Mouse (Mus musculus) gastrocnemius, adult 8-10 months (tissue): ENCODE data around the gene Prune1. TPM values are rescaled to one million over a fixed set of nuclear protein-coding genes. Genes with fewer than 3 reads are reported as not detected.
A peak's percentile ranks its signal among the peaks of the same experiment; 100 is the strongest.

Experiments used
- DNase-seq, 2 experiments: peaks; one replicate each; pipeline ENCODE4 v3.0.0; 2022; ENCODE audit warnings: low spot score in 2 of 2
- total RNA-seq, 4 experiments: library from RNA; stranded (reverse); gene quantifications; 2 replicates each; pipeline ENCODE4 v1.2.4; 2022

Gene Prune1
- total RNA-seq, 4 experiments from 2014 or later = 47.7 to 58.8 (median 53.5) TPM

DNA sequence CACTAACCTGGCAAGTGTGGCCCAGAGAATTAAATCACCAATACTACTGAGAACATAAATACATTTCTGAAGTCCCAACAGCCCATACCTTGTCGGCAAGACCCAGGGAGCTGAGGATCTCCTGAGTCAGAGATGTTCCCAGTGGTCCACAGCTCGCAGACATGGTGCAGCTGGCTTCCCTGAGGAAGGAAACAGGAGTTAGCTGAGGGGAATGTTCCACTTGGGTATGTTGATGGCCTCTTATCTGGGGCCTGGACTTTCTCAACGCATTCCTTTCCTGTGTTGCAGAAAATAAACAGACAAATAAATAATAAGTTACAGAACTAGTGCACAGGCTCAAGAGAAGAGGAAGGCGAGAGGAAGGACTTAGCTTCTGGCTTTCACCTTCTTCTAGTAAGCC lies 24.4 kb upstream of the Prune1 start:
- DNase-seq = no peak

DNA sequence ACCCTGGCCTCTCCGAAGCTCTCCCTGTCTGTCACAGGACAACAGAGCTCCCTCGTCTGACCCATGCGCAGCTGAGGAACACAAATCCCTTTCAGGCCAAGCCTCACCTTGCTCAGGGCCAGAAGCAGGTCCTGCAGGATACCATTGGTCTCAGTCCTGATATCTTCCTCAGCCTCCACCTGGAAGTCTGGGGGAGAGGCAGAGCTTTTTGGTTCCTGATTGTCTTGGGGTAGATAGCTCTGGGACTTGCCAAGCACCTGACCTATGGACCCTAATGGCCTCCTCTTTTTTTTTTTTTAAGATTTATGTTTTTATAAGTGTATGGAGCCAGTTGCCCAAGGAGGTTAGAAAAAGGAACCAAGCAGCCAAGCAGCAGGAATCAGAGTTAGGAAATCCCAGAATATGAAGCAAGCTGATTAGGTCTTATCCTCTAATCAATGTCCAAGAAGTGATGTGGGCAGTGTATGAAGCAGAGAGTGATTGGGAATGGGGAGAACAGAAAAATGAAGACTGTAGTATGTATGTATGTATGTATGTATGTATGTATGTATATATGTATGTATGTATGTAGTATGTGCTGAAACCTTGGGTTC lies 19.4 kb upstream of the Prune1 start:
- no peak for DNase-seq

DNA sequence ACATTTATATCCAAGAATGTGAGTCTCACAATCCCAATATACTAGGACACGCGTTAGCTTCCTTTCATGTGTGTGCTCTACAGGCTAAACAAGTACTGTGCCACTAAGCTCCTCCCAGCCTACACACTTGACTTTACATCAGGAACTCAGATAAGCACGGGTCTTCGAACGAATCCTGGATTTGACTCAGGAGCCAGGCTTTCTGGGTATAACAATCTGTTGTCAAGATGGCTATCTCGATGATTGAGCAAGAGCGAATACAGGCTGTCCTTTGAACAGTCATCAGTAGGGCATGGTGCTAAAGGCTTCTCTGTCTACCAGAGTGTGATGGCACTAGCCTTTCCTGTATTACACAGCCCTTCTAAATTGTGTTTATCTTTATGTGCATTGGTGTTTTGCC lies 16.1 kb upstream of the Prune1 start:
- DNase-seq = no peak

DNA sequence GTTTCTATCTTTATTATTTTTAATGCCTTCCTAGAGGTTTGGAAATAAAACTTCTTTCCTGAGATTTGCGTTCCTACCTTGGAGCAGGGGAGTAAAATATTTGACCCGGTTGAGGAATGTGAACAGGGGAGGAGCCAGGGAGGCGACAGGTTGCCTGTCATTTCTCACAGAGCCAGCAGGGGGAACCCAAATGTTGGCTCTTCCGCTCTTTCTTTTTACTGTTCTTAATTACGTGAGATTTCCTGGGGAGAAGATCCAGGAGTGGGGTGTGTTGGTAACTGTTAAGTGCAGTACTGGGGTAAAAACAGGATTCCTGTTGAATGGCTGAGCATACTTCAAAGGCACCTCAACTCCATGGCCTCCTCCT lies 14.2 kb upstream of the Prune1 start:
- DNase-seq = no peak

DNA sequence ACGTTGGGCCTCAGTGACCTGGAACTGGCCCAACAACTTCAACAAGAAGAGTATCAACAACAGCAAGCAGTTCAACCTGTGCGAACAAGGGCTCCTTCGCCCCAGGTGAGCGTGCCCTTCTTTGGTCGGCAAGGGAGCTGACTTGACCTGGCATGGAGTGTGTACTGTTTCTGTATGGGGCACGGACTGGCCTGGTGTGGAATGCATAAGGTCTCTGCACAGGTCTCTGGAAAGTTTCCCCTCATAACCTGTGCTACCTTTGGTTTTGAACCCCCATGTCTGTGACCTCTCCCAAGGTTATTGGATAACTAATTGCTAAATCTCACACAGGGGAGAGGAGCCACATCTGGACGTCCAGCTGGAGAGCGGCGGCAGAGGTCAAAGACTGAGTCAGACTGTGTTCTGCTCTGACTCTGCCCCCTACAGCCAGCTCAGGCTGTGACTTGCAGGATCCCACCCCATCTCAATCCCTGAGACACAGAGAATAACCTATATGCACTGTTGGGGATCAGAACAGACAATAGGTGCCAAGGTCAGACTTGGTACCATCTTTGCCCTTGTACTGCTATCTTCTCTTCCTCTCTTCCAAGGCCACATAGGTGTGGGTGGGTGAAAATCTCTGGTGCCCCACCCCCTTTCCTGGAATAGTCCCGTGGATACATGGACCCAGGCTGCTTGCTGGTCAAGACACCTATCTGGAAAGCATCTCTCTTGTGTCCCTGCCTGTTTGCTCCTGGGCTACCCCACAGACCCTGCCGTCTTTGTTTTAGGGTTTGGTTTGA lies 13.6 kb upstream of the Prune1 start:
- DNase-seq = no peak

DNA sequence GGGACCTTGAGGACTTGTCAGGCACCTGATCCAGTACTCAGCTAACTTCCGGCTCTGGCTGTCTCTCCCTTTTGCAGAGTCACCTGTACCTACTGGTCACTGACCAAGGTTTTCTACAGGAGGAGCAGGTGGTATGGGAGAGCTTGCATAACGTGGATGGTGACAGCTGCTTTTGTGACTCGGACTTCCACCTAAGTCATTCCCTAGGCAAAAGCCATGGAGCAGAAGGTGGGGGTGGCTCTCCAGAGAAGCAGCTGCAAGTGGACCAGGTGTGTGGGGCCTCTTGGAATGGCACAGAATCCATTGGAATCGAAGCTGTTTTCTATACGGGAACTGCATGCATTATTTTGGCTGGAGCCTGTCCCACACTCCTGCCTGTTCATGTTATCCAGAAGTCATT lies 12.8 kb upstream of the Prune1 start:
- DNase-seq = no peak

DNA sequence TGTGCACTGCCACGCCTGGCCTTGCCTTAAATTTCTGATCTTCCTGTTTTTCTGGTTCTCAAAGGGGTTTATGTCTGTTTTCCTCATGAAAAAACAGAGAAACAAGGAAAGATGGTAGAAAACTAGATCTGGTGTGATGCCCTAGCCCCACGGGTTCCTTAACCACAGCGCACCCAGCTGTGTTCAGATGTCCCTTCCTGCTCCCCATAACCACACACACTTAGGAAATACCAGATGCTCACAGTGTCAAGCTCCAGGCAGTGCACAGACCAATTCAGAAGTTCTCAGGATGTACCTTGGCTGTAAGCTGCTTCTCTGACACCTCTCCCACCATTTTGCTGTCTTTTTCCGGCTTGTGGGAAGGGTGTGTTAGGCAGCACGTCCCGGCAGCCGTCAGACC lies 12.4 kb upstream of the Prune1 start:
- no peak for DNase-seq

DNA sequence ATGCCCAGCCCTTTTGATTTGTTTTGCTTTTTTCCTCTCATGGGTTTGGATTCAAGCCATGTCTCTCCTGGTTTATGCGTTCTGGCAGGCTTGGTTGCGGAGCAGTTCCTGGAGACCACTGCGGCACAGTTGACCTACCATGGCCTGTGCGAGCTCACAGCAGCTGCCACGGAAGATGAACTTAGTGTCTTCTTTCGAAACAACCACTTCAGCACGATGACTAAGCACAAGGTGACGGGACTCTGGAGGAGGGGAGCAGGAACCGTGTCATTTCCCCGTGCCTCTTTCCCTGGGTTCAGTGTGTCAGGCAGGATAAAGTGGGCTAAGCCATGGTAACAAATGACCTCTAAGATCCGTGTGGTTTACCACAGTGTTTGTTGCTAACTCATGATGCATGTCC lies 11.7 kb upstream of the Prune1 start:
- DNase-seq = no peak

DNA sequence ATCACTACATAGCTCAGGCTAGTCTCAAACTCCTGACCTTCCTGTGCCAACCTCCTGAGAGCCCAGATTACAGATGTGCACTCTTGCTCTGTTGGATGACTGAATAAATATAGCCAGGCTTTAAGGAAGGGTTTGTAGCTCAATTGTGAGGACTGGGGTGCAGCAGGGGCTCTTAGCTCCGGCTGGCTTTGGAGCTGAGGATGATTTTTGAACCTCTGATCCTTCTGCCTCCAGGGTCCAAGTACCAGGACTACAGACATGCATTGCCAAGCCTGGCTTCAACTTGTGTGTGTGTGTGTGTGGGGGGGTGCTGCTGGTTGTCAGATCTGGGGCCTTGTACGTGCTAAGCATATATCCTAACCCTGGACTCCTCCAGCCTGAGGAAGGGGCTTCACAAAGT lies 11.0 kb upstream of the Prune1 start:
- no peak for DNase-seq

DNA sequence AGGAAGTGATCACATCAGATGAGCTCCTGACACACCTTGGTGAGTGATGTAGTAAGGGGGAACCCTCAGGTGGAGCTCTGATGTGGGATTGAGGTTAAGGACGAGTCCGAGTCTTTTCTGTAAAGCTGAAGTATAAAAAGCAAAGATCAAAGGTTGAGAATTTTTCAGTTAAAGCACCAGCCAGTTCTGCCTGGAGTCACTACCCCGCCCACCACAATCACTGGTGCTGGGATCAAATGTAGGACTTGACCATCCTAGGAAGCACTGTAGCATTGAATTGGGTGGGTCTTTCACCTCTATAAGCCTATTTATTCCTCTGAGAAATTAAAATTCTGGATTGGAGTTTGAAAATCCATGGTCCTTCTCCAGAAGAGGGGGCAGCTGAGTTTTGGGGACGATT lies 9.2 kb upstream of the Prune1 start:
- DNase-seq = no peak

DNA sequence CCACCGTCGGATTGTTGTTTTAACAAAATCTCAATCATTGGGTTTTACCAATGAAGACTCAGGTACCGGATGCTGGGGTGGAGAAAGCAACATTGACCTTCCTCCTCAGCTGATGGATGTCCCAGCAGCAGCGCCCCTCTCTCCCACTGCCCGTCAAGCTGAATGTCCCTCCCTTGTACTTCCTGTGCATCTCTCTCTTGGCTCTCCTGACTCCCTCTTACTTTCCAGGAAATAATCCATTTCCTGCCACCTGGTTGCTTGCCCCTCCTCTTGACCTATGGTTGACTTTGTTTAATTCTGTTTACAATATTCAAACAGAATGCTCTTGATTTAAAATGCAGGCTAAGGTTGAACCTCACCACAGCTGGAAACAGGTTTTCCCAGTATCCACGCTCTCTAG lies 8.3 kb upstream of the Prune1 start:
- DNase-seq = no peak

DNA sequence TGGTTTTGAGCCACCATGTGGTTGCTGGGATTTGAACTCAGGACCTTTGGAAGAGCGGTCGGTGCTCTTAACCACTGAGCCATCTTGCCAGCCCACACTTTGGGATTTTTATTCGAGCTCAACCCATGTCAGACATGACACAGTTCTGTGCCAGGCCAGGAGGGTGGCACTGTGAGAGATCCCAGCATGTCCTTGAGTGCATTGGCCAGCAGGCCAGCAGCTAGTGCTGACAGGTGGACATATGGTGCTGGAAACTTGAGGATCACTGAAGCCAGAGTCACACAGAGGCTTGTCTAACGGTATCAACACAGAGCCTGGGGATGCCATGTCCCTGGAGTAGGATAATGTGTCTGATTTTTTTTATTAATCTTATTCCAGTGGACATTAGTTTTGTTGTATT lies 7.5 kb upstream of the Prune1 start:
- no peak for DNase-seq

DNA sequence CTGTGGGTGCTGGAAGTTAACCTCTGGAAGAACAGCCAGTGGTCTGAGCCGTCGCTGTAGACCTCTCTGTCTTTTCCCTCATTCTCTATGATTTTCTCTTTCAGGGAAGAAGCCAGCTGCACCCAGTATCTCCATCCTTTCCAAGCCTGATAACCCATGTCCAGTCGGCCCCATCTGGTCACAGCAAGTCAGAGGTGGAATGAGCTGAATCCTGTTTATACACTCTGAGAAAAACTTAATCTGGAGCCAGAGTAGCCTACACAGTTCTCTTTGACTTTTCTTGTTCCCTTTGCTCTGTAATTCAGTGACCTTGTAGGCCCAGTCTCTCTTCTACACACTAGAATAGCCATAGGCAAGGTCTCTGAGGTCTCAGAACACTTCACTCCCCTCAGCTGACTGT lies 5.7 kb upstream of the Prune1 start:
- DNase-seq = no peak

DNA sequence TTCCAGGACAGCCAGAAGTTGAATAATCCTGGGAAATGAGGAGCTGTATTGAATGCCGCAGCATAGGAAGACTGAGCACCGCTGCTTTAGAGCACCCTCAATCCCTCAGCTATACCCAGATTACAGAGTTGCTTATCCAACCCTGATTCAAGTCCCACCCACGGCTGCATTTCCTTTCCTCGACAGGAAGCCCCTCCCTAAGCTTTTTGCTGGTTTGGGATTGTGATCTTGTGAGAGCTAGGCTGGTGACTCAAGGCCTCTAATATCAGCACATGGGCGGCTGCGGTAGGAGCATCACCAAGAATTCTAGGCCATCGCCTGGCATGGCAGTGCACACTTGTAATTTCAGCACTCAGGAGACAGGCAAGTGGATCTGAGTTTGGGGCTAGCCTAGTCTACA lies 4.6 kb upstream of the Prune1 start:
- no peak for DNase-seq

DNA sequence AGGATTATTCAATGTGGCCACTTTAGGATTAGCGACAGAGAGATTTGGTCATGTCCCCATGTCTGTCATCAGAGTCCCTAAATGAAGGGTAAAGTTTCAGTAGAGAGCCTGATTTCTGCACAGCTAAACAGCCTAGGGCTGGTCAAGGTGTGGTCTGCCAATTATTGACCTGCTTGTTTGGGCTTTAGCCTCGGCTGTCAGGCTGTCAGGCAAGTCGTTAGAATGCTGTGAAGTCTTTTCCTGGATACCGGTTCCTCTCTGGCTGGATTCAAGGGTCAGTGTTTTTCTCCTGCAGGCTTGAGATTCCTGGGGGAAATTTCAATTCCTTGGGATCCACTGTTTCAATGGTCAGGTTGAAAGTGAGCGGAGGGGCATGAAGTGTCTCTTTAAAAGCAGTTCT lies 4.1 kb upstream of the Prune1 start:
- no peak for DNase-seq

DNA sequence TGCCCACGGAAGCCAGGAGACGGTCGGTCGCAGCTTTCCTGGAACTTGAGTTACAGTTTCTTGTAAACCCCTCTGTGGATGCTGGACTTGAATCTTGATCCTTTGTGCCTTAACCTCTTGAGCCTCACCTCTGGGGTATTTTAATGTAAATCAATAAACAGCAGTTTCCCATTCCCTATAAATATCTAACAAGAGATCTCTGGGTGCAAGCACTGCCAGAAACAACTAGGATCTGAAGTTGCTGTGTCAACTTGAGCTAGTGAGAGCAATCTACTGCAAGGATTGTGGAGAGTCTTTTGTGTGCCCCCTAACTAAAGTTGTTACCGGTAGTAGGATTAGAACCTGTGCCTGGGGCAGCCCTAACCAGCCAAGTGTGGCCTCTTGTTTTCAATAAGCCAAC lies 3.5 kb upstream of the Prune1 start:
- DNase-seq = no peak

DNA sequence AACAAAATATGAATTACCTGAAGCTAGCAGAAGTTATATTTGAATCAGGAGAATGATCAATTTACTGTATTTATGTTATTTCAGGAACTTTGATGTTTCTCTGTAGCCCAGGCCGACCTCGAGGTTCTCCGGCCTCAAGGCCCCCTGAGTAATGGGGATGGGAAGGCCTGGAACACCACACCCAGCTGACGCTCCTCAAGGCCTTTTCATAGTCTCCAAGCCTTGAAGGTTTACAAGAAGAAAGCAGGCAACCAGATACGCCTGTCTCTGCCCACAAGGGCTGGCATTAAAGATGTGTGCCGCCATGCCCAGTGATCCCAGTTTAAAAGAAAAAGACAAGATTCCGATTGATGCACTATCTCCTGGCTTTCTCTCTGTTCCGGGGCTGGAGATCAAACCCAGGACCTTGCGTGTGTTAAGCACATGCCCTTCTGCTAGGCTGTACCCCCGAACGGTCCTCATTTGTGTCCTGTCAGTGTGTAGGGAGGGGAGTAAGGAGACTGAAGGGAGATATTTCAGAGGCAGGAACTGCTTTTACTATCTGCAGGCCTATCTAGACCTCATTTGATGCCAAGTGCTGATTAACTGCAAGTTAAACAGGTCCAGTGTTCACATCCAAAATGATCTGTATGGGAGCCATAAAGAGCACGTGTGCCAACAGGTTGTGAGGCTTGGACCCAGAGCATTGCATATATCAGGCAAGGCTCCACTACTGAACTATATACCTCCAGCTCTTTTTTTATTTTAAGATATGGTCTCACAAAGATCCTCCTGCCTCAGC lies 2.8 kb upstream of the Prune1 start:
- DNase-seq = no peak

DNA sequence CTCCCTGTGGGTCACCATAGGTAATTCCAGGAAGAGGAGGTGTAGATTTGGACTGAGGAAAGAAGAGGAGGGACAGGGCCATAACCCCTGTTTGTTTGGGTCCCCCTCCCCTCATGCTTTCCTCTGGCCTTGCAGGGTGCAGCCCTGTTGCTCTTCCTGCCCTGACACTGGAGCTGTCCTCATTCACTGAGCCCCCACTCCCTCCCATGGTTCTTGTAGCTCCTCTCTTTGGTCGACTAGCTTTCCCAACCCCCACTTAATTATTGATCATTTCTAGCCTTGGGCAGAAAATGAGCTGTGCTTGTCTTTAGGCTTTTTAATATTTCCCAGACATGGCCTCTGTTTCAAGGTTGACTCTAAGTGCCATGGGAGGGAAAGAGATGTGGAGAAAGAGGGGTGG lies 2.2 kb upstream of the Prune1 start:
- no peak for DNase-seq

DNA sequence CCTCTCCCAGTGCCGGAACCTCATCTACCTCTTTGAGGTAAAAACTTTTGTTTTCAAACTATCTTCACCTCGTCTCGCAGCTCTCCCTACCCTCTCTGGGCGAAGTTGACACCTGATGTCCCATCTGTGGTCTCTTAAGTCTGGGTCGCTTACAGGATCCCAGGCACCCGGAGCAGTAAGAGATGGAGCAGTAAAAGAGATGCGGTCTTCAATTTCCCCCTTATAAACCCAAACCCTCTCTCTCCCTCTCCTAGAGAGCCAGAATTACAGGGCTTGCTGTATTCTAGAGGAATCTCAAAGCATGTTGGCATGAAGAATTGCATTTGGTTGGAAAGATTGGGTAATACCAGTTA lies 1.7 kb upstream of the Prune1 start:
- no peak for DNase-seq

DNA sequence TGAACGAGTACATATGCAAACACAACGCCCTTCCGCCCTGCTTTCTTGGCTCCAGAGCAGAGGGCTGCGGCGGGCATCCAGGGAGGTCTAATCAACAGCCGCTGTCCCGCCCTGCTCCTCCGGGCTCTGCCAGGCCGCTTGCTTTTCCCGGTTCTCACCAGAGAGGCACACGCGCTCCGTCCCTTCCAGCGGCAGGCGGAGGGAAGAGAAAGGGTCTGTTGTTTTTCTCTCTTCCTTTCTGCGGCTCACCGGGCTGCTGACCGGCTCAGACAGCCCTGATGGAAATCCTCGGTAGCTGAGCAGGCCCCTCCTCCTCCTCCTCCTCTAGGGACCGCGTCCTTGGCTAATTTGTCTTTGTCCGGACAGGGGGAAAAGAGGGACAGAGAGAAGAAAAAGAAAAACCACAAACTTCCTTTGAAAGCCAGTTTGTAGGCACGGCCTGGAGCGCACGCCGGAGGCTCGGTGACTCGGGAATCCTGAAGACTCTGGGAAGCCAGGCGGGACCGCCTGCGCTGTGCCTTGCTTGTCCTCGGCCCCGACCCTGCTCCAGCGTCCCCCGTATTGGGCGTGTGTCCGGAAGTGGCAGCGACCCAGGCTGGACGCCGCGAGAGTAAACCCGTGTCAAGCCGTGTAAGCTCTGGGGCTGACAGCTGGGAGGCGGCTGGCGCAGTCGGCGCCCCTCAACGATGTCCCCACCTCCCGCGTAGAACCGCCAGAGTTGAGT lies 1.2 kb upstream of the Prune1 start:
- peak; percentile 71 to 78 for DNase-seq

DNA sequence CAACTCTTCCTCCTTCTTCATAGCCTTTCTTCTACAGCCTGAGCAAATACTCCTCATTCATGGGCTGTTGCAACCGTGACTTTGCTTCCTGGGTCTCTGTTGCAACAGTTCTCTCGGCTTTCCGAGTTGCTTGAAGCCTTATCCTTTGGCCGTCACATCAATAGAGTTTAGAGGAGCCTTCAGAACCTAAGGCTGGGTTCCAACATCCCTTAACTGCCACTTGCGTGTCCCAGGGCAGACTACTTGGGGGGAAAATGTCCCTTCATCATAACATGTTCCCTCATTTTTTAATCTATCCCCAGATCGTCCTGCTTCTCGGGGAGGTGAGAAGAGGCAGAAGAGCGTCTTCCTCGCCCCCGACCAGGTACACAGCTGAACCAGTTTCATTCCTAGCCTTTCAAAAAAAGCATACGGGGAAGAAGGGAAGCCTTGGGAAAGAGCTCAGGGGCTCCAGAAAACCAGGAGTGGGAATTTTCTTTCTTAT lies 547 bp upstream of the Prune1 start:
- DNase-seq = no peak

DNA sequence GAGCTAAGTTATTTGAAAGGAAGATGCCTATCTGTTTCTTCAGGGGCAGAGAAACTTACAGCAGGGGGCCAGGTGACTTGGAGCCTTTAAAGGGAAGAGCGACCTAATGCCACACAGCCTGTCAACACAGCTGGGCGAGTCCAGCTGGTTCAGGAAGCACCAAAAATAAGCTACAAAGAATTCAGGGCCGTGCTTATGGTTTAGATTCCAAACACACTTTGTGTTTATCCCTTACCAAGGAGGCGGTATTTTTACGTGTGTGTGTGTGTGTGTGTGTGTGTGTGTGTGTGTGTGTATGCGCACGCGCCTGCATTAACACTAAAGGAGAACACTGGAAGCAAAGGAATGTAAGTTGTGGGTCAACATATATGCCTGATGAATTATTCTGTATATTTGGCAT lies 1.1 kb downstream of the Prune1 start:
- no peak for DNase-seq
